Mouse (Mus musculus): Measurements from ENCODE around the gene Gm10720. TPM values are rescaled to one million over a fixed set of nuclear protein-coding genes. Genes with fewer than 3 reads are reported as not detected.
"Not testable (repeated sequence)": the region's sequence is repeated elsewhere in the genome, so short reads cannot be mapped to it uniquely, and the experiment has no call there.

Gm10720 gene
- total RNA-seq, 2 experiments from 2014 or later: not detected

- DNase-seq: peak; percentile 54
Measured at GRCm38 (mm10) chr9:3025653-3026052, 10.2 kb downstream of the Gm10720 start.

- DNase-seq: not testable (repeated sequence)
Measured at GRCm38 (mm10) chr9:3026136-3026535, 10.7 kb downstream of the Gm10720 start.

GRCm38 (mm10) chr9:3026741-3027140, 11.3 kb downstream of the Gm10720 start:
- not testable (repeated sequence) for DNase-seq

GRCm38 (mm10) chr9:3027200-3027599, 11.7 kb downstream of the Gm10720 start:
- not testable (repeated sequence) for DNase-seq

- not testable (repeated sequence) for DNase-seq
Measured at GRCm38 (mm10) chr9:3029276-3030000, 14.0 kb downstream of the Gm10720 start.

GRCm38 (mm10) chr9:3030677-3031318, 15.3 kb downstream of the Gm10720 start:
- DNase-seq: not testable (repeated sequence)

GRCm38 (mm10) chr9:3034299-3034698, 18.8 kb downstream of the Gm10720 start, which contains the start of gene Gm17535:
Gm17535 (plus strand) TSS chr9:3034599.
- not testable (repeated sequence) for DNase-seq

GRCm38 (mm10) chr9:3036577-3036976, 21.1 kb downstream of the Gm10720 start, which contains the start of gene Gm10715:
Gm10715 (plus strand) TSS chr9:3036877.
- DNase-seq: not testable (repeated sequence)

- not testable (repeated sequence) for DNase-seq
Measured at GRCm38 (mm10) chr9:3038161-3038560, 22.7 kb downstream of the Gm10720 start.

Small RNA genes within 50 kb of the gene (microRNA-seq; reads per million reads assigned to microRNA genes)
- gene Mir101c (ENCODE audit: borderline replicate concordance in 2 of 2): 0 to 0.26 reads per million in 2 experiments

Other genes with a start within 250 kb of the Gm10720 start
- gene Gm10722, start 14.7 kb upstream of the Gm10720 start, total RNA-seq (2021): not detected
- not detected for gene Gm11168, start 12.3 kb upstream of the Gm10720 start, total RNA-seq (2021)
- gene Gm10721, start 2.5 kb upstream of the Gm10720 start, total RNA-seq (2021): not detected
- gene Gm10719, start 1.8 kb downstream of the Gm10720 start, total RNA-seq (2021): not detected
- gene Gm10718, start 7.9 kb downstream of the Gm10720 start, total RNA-seq (2021): not detected
- gene Gm10717, start 9.8 kb downstream of the Gm10720 start, total RNA-seq (2021): not detected
- not detected for gene Gm17535, start 18.9 kb downstream of the Gm10720 start, total RNA-seq (2021)
- not detected for gene Gm10715, start 21.2 kb downstream of the Gm10720 start, total RNA-seq (2021)

Data from gastrocnemius, postnatal 25 days (tissue).